Mouse (Mus musculus): ENCODE results near the gene Abcg4.
"Not testable (repeated sequence)": the region's sequence is repeated elsewhere in the genome, so short reads cannot be mapped to it uniquely, and the experiment has no call there.

The Abcg4 gene

GRCm38 (mm10) chr9:44288076-44288958, at the start of gene Abcg4:
TSS of gene Abcg4 (minus strand) at chr9:44288615.
- DNase-seq (ENCODE audit: low spot score): no peak

- DNase-seq (ENCODE audit: low spot score): no peak
Measured at GRCm38 (mm10) chr9:44337436-44338169, 49.2 kb upstream of the Abcg4 start.

GRCm38 (mm10) chr9:44336964-44337363, 48.5 kb upstream of the Abcg4 start:
- no peak for DNase-seq (ENCODE audit: low spot score)

GRCm38 (mm10) chr9:44336513-44336912, 48.1 kb upstream of the Abcg4 start:
- DNase-seq (ENCODE audit: low spot score): not testable (repeated sequence)

- no peak for DNase-seq (ENCODE audit: low spot score)
Measured at GRCm38 (mm10) chr9:44336093-44336406, 47.6 kb upstream of the Abcg4 start.

GRCm38 (mm10) chr9:44335331-44336092, 47.1 kb upstream of the Abcg4 start:
- no peak for DNase-seq (ENCODE audit: low spot score)

- DNase-seq (ENCODE audit: low spot score): peak; percentile 98
Measured at GRCm38 (mm10) chr9:44334396-44335330, 46.2 kb upstream of the Abcg4 start, which contains the start of gene H2afx. TSS of gene H2afx (plus strand) at chr9:44334694.

- DNase-seq (ENCODE audit: low spot score): no peak
Measured at GRCm38 (mm10) chr9:44332918-44333638, 44.7 kb upstream of the Abcg4 start.

- no peak for DNase-seq (ENCODE audit: low spot score)
Measured at GRCm38 (mm10) chr9:44330736-44331135, 42.3 kb upstream of the Abcg4 start.

- no peak for DNase-seq (ENCODE audit: low spot score)
Measured at GRCm38 (mm10) chr9:44327926-44328325, 39.5 kb upstream of the Abcg4 start.

- no peak for DNase-seq (ENCODE audit: low spot score)
Measured at GRCm38 (mm10) chr9:44327064-44327711, 38.8 kb upstream of the Abcg4 start.

- DNase-seq (ENCODE audit: low spot score): peak; percentile 58
Measured at GRCm38 (mm10) chr9:44326371-44327063, 38.1 kb upstream of the Abcg4 start.

- no peak for DNase-seq (ENCODE audit: low spot score)
Measured at GRCm38 (mm10) chr9:44325768-44326370, 37.5 kb upstream of the Abcg4 start, which contains the start of gene Dpagt1. TSS of gene Dpagt1 (plus strand) at chr9:44326019.

- not testable (repeated sequence) for DNase-seq (ENCODE audit: low spot score)
Measured at GRCm38 (mm10) chr9:44325032-44325767, 36.8 kb upstream of the Abcg4 start.

- no peak for DNase-seq (ENCODE audit: low spot score)
Measured at GRCm38 (mm10) chr9:44324147-44324546, 35.7 kb upstream of the Abcg4 start.

GRCm38 (mm10) chr9:44323656-44324055, 35.2 kb upstream of the Abcg4 start:
- not testable (repeated sequence) for DNase-seq (ENCODE audit: low spot score)

GRCm38 (mm10) chr9:44320799-44321133, 32.4 kb upstream of the Abcg4 start:
- no peak for DNase-seq (ENCODE audit: low spot score)

Measured in ovary, postnatal 10 days (tissue).